Comparison of ENCODE assay signal across 21 mouse cellular contexts in the genomic region with DNA sequence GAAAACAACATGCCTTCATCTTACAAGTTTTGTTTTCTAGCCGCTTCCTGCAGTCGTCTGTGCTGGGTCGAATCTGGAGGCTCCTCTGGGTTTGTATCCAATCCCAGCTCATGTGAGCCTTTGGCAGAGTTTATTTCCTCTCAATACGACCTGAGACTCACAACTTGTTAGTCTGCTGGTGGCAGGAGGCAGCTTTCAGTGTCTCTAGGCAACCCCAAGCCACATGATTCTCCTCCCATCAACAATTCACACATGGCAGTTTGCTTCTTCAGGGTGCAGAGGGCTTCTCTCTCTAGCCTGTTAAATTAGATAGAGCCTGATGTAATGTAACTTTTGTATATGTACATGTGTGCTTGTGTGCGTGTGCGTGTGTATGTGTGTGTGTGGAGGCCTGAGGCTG. TPM values are rescaled to one million over a fixed set of nuclear protein-coding genes. Genes with fewer than 3 reads are reported as not detected.
DNase-seq lines count a peak whose midpoint lies in the region; ATAC-seq and TF ChIP-seq lines count a peak whose summit lies in the region.
"Had no signal": no experiment of that assay in that cellular context is flagged by ENCODE, and none has a peak within 500 bp of the region (broad histone marks: within the 10 kb centered on the region; RNA-seq: fewer than 3 reads in every experiment).

No protein-coding gene starts in this region.

- H3K9ac ChIP-seq in midbrain, postnatal 0 days (replicated peaks; ENCODE audit: low read length, poor library complexity, severe bottlenecking) = no peak overlapping the region
- H3K9ac ChIP-seq in midbrain, embryonic 15.5 days = no peak overlapping the region
- H3K9ac ChIP-seq: embryonic facial prominence, embryonic 12.5 days; forebrain, embryonic 12.5 days; heart, embryonic 15.5 days; hindbrain, embryonic 15.5 days had no signal

- H3K4me3 ChIP-seq in midbrain, postnatal 0 days (ENCODE audit: low read depth, low read length) = no peak overlapping the region
- H3K4me3 ChIP-seq in midbrain, embryonic 15.5 days = no peak overlapping the region
- H3K4me3 ChIP-seq: embryonic facial prominence, embryonic 12.5 days; forebrain, embryonic 12.5 days; heart, adult 2 months; heart, embryonic 15.5 days; hindbrain, embryonic 15.5 days had no signal

- peak; percentile 19 for DNase-seq in layer of hippocampus, adult 11-12 months (ENCODE audit: low spot score)
- DNase-seq in layer of hippocampus, adult 9-10 months (ENCODE audit: low spot score) = no peak
- DNase-seq in midbrain, postnatal 0 days (ENCODE audit: low spot score) = peak; percentile 24
- peak; percentile 14 to 37 for DNase-seq in layer of hippocampus, adult 8-10 months (ENCODE audit: low spot score in 2 of 2)
- no peak for DNase-seq in retina, postnatal 1 day
- DNase-seq in thymus, postnatal 36 days = no peak
- DNase-seq: adrenal gland, adult 2 months; adrenal gland, postnatal 25 days; cerebellum, adult 11 months; cerebellum, adult 8-10 months; cerebellum, postnatal 14 days; gastrocnemius, postnatal 14 days; heart, adult 2 months; heart, postnatal 14 days had no signal

- H3K27ac ChIP-seq in midbrain, postnatal 0 days (ENCODE audit: low read depth, low read length) = no peak overlapping the region
- H3K27ac ChIP-seq in midbrain, embryonic 15.5 days = no peak overlapping the region
- H3K27ac ChIP-seq: embryonic facial prominence, embryonic 12.5 days; forebrain, embryonic 12.5 days; heart, adult 2 months; heart, embryonic 15.5 days; hindbrain, embryonic 15.5 days had no signal

- no peak for ATAC-seq in midbrain, postnatal 0 days (ENCODE audit: low FRiP score)
- ATAC-seq in midbrain, embryonic 15.5 days (replicated peaks) = no peak
- ATAC-seq: forebrain, embryonic 16.5 days had no signal

- no peaks in the 10 kb centered on the region for H3K36me3 ChIP-seq in midbrain, postnatal 0 days (ENCODE audit: insufficient read depth, low read length)
- H3K36me3 ChIP-seq in midbrain, embryonic 15.5 days (replicated peaks) = no peaks in the 10 kb centered on the region
- H3K36me3 ChIP-seq: embryonic facial prominence, embryonic 12.5 days; forebrain, embryonic 12.5 days; heart, embryonic 15.5 days; hindbrain, embryonic 15.5 days had no signal

- H3K27me3 ChIP-seq in midbrain, postnatal 0 days (ENCODE audit: insufficient read depth, low read length) = peaks cover 4% of the 10 kb centered on the region; the same call in 1 of the 2 replicates
- peaks cover 3% of the 10 kb centered on the region; the same call in 1 of the 2 replicates for H3K27me3 ChIP-seq in midbrain, embryonic 15.5 days (replicated peaks)
- H3K27me3 ChIP-seq: embryonic facial prominence, embryonic 12.5 days; heart, embryonic 15.5 days; hindbrain, embryonic 15.5 days had no signal

- no peak for TF ChIP-seq CTCF in midbrain, postnatal 0 days (IDR thresholded peaks at IDR 0.05)

- 65% methylated on average over 6 of the region's 6 CpGs for WGBS in midbrain, postnatal 0 days
- WGBS in midbrain, embryonic 15.5 days = 73% methylated on average over 6 of the region's 6 CpGs

- H3K4me1 ChIP-seq in midbrain, postnatal 0 days (ENCODE audit: insufficient read depth, low read length) = no peaks in the 10 kb centered on the region
- no peaks in the 10 kb centered on the region for H3K4me1 ChIP-seq in midbrain, embryonic 15.5 days
- H3K4me1 ChIP-seq: embryonic facial prominence, embryonic 12.5 days; forebrain, embryonic 12.5 days; heart, embryonic 15.5 days; hindbrain, embryonic 15.5 days had no signal

- no peaks in the 10 kb centered on the region for H3K9me3 ChIP-seq in midbrain, postnatal 0 days (ENCODE audit: low read length)
- H3K9me3 ChIP-seq in midbrain, embryonic 15.5 days = no peaks in the 10 kb centered on the region
- H3K9me3 ChIP-seq: embryonic facial prominence, embryonic 12.5 days; forebrain, embryonic 12.5 days; heart, embryonic 15.5 days; hindbrain, embryonic 15.5 days had no signal

- no peak overlapping the region for H3K4me2 ChIP-seq in midbrain, postnatal 0 days (ENCODE audit: low read depth, low read length, poor library complexity, severe bottlenecking)
- H3K4me2 ChIP-seq in midbrain, embryonic 15.5 days = no peak overlapping the region
- H3K4me2 ChIP-seq: embryonic facial prominence, embryonic 12.5 days; forebrain, embryonic 12.5 days; heart, embryonic 11.5 days; heart, embryonic 15.5 days; hindbrain, embryonic 15.5 days had no signal

RNA-seq across cellular contexts. Expression of a gene that starts 58.7 kb away (rescaled TPM):
- total RNA-seq in midbrain, postnatal 0 days (2014; rRNA removed) = 38.2 and 39.1 TPM in 2 replicates
- polyA plus RNA-seq in midbrain, postnatal 0 days (2015; fragmentation: Nextera tagmentation; extraction: Ambion mirVana) = 123 and 129 TPM in 2 replicates
- polyA plus RNA-seq in midbrain, embryonic 15.5 days (2015; fragmentation: Nextera tagmentation; extraction: Ambion mirVana) = 125 and 131 TPM in 2 replicates
- total RNA-seq in layer of hippocampus, adult 8-10 months (2022) = 100 to 1,000 TPM; 122 to 136 (median 131) TPM

Comparison
In these comparisons a context has a peak if more than half of its experiments do, and no peak if none do; other contexts are left out.
1. DNase-seq: peak in layer of hippocampus, adult 11-12 months (single experiment), midbrain, postnatal 0 days (single experiment) and layer of hippocampus, adult 8-10 months (2 of 2); none in layer of hippocampus, adult 9-10 months (single experiment), retina, postnatal 1 day (single experiment) and thymus, postnatal 36 days (0 of 2).